Mouse (Mus musculus) forebrain, embryonic 14.5 days (tissue): ENCODE data around the gene Gsc2. TPM values are rescaled to one million over a fixed set of nuclear protein-coding genes. Genes with fewer than 3 reads are reported as not detected.

Source experiments
- ATAC-seq: fragments of 200-750 bp; cut with Nextera tagmentation; 2 replicates; pipeline ENCODE4 v1.8.0; 2017; ENCODE audit warnings: mild to moderate bottlenecking, moderate library complexity
- DNase-seq: peaks from one replicate; pipeline ENCODE4 v3.0.0-alpha.2; 2015; ENCODE audit warnings: low spot score
- H3K27ac ChIP-seq: fragments of 300-500 bp; sonication (generic); 2 replicates; pipeline ENCODE4 v1.5.1; 2014; ENCODE audit warnings: low read depth, mild to moderate bottlenecking, control low read depth, low read length, moderate library complexity
- H3K27me3 ChIP-seq: fragments of 300-500 bp; sonication (generic); replicated peaks from 2 replicates; pipeline ENCODE4 v1.6.1; 2014; ENCODE audit warnings: low read length, control low read depth, mixed read lengths; ENCODE audit not compliant: control insufficient read depth, insufficient read depth
- H3K36me3 ChIP-seq: fragments of 300-500 bp; sonication (generic); 2 replicates; pipeline ENCODE4 v1.6.1; 2014; ENCODE audit warnings: low read length, control low read depth; ENCODE audit not compliant: control insufficient read depth, insufficient read depth
- H3K4me1 ChIP-seq: fragments of 300-500 bp; sonication (generic); 2 replicates; pipeline ENCODE4 v1.6.1; 2014; ENCODE audit warnings: antibody characterized with exemption, low read length, control low read depth; ENCODE audit not compliant: control insufficient read depth, insufficient read depth
- H3K4me2 ChIP-seq: fragments of 300-500 bp; sonication (generic); 2 replicates; pipeline ENCODE4 v1.6.1; 2014; ENCODE audit warnings: mild to moderate bottlenecking, control low read depth, low read length
- H3K4me3 ChIP-seq: fragments of 300-500 bp; sonication (generic); 2 replicates; pipeline ENCODE4 v1.5.1; 2014; ENCODE audit warnings: low read depth, low read length, control low read depth
- H3K9ac ChIP-seq: fragments of 300-500 bp; sonication (generic); 2 replicates; pipeline ENCODE4 v1.6.1; 2014; ENCODE audit warnings: mild to moderate bottlenecking, low read length, control low read depth, moderate library complexity
- H3K9me3 ChIP-seq: fragments of 300-500 bp; sonication (generic); replicated peaks from 2 replicates; pipeline ENCODE4 v1.6.1; 2016; ENCODE audit warnings: low read length, control low read depth, mixed read lengths; ENCODE audit not compliant: control insufficient read depth
- WGBS: fragments of 180-500 bp; shearing (Covaris S2); extraction: QIAGEN DNeasy Blood & Tissue Kit; methylation state at CpG from one replicate; pipeline ENCODE4 v1.1.7; 2014; 5-methylcytosine and 5-hydroxymethylcytosine counted together
- polyA plus RNA-seq: library from polyadenylated mRNA; unstranded; fragments of >200 nt; fragmentation: Nextera tagmentation; extraction: Ambion mirVana; gene quantifications from 2 replicates; pipeline ENCODE4 v1.2.1, GENCODE M21; 2014

The Gsc2 gene
- polyA plus RNA-seq, 1 experiment from 2014 or later, result not detected

- no peaks in the 10 kb centered on the region for H3K4me1 ChIP-seq
- DNase-seq, result no peak
- no peak within 1 kb of the TSS for H3K4me3 ChIP-seq
- H3K36me3 ChIP-seq, result peaks cover 53% of the 10 kb centered on the region
- no peak within 1 kb of the TSS for H3K27ac ChIP-seq
- no peak within 1 kb of the TSS for H3K4me2 ChIP-seq
- no peaks in the 10 kb centered on the region for H3K27me3 ChIP-seq
- no peak within 1 kb of the TSS for H3K9ac ChIP-seq
- H3K9me3 ChIP-seq, result no peaks in the 10 kb centered on the region
- 94% methylated on average over 14 of the region's 14 CpGs for WGBS
- no peak for ATAC-seq
Observed at GRCm38 (mm10) chr16:17898462-17898861, 16.4 kb downstream of the Gsc2 start, which contains the start of the genes Dgcr2 and Tssk2. Dgcr2 (minus strand) TSS chr16:17898562. Tssk2 (plus strand) TSS chr16:17898637.

DNA sequence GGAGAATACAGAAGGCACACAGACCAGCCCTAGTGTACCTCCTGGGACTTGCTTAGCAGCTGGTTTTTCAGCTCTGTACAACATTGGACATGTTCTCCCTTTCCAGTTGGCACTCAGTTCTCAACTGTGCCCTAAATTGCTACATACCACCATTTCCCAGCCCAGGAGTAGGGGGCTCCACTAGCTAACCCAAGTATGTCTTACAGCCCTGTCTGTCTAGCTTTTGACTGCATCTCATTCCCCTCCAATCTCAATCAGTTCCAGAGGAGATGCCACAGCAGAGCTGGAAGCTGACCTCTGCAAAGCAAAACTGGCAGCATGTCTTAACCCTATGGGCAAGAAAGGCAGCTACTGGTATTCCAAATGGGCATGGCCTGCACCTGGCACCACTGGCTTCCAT, 18.8 kb downstream of the Gsc2 start:
- DNase-seq (no peak), ATAC-seq (no peak)
- Histone ChIP-seq H3K27me3 (no peaks in the 10 kb centered on the region), H3K4me2 (no peak overlapping the region), H3K4me3 (no peak overlapping the region), H3K9ac (no peak overlapping the region), H3K36me3 (peaks cover 29% of the 10 kb centered on the region), H3K9me3 (no peaks in the 10 kb centered on the region), H3K4me1 (peaks cover 3% of the 10 kb centered on the region; the same call in 1 of the 2 replicates), H3K27ac (no peak overlapping the region)

DNA sequence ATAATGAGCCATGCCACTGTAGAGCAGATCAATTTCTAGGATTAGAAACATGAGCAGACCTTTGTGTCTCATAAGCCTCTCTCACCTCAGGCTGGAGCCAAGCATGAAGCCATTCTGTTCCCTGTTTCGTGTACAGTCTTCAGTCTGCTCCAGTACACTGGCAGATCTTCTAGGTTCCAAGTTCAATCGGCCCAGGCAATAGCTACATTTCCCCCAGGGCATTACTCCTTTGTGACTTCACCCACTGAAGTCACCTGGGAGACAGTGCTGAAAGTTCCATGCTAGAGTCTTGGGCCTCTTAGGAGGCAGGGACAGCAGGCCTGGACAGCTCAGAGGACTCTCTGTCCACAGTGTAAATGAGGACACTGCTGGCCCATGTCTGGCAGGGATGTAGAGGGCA, 20.9 kb downstream of the Gsc2 start, which contains the start of gene Tssk1:
Tssk1 (plus strand) TSS at position 301 of the 400 bp plus-strand sequence.
- DNase-seq, result no peak
- 90% methylated on average over 2 of the region's 2 CpGs for WGBS
- H3K9me3 ChIP-seq, result no peaks in the 10 kb centered on the region

GRCm38 (mm10) chr16:17892606-17893005, 22.3 kb downstream of the Gsc2 start:
- DNase-seq (no peak), ATAC-seq (no peak)
- Histone ChIP-seq H3K4me2 (no peak overlapping the region), H3K4me1 (peaks cover 14% of the 10 kb centered on the region), H3K36me3 (0 out of 2 replicates have a peak, but pooled peaks cover 3% of the 10 kb centered on the region), H3K27me3 (no peaks in the 10 kb centered on the region), H3K4me3 (no peak overlapping the region), H3K9ac (no peak overlapping the region), H3K27ac (no peak overlapping the region), H3K9me3 (no peaks in the 10 kb centered on the region)
- WGBS, result 58% methylated on average over 3 of the region's 3 CpGs

More for the DNA sequence above, 20.9 kb downstream of the Gsc2 start, which contains the start of gene Tssk1:
- H3K9ac ChIP-seq, result no peak within 1 kb of the TSS
- H3K27me3 ChIP-seq, result no peaks in the 10 kb centered on the region
- H3K4me3 ChIP-seq, result no peak within 1 kb of the TSS
- H3K4me1 ChIP-seq, result peaks cover 14% of the 10 kb centered on the region
- peaks cover 9% of the 10 kb centered on the region for H3K36me3 ChIP-seq
- no peak for ATAC-seq
- H3K4me2 ChIP-seq, result no peak within 1 kb of the TSS
- no peak within 1 kb of the TSS for H3K27ac ChIP-seq

DNA sequence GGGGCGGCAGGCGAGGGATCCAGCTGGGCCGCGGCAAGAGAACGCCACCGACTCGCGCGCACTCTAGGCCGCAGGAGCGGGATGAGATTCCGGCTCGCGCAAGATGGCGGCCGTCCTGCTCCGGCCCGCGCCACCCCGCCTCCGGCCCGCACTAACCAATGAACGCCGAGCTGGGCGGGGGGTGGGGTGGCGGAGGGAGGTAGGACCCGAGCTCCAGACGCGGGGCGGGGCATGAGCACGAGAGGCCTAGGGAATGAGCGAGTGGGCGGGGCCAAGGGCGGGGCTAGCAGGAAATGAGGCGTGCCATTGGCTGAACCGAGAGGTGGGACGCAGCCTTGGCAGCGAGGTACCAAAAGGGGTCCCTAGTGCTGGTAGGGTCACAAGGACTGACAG, 23.3 kb downstream of the Gsc2 start, which contains the start of gene Gm20518:
Gm20518 (minus strand) TSS at position 105 of the 393 bp plus-strand sequence.
- H3K9me3 ChIP-seq, result no peaks in the 10 kb centered on the region
- under 1% methylated on average over 30 of the region's 38 CpGs for WGBS

GRCm38 (mm10) chr16:17890917-17891566, 23.8 kb downstream of the Gsc2 start:
- ATAC-seq (peak; percentile 64), DNase-seq (peak; percentile 71)
- no peaks in the 10 kb centered on the region for H3K9me3 ChIP-seq
- peak overlapping the region; percentile 99 for H3K9ac ChIP-seq
- under 1% methylated on average over 43 of the region's 44 CpGs for WGBS
- no peaks in the 10 kb centered on the region for H3K27me3 ChIP-seq
- H3K27ac ChIP-seq, result peak overlapping the region; percentile 94
- 0 out of 2 replicates have a peak, but pooled peaks cover under 1% of the 10 kb centered on the region for H3K36me3 ChIP-seq
- H3K4me3 ChIP-seq, result peak overlapping the region; percentile 97
- H3K4me2 ChIP-seq, result peak overlapping the region; percentile 95
- H3K4me1 ChIP-seq, result peaks cover 16% of the 10 kb centered on the region

More for the DNA sequence above, 23.3 kb downstream of the Gsc2 start, which contains the start of gene Gm20518:
- Histone ChIP-seq H3K27me3 (no peaks in the 10 kb centered on the region), H3K4me3 (peak within 1 kb of the TSS; percentile 97), H3K4me1 (peaks cover 16% of the 10 kb centered on the region), H3K4me2 (peak within 1 kb of the TSS; percentile 95), H3K9ac (peak within 1 kb of the TSS; percentile 99), H3K36me3 (no peaks in the 10 kb centered on the region), H3K27ac (peak within 1 kb of the TSS; percentile 94)
- peak; percentile 97 for ATAC-seq
- DNase-seq, result peak; percentile 99

DNA sequence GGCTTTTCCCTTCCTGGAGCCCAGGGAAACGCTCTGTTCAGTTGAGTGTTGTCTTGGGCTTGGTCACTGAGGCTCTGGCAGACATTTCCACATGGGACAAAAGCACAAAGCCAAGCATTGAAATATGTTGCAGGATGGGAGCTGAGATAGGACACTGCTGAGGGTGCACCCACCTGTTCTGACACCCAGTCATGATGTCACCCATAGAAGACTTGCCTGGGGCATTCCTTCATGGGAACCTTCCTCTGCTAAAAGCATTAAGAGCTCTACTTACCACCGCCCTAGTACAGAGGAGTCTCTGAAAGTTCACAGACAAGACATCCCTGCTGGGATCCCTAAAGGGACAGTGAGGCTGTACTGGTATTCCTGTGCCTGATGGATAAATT, 24.5 kb downstream of the Gsc2 start:
- ATAC-seq, result no peak
- H3K27ac ChIP-seq, result peak overlapping the region; percentile 94; the same call in 1 of the 2 replicates
- peak overlapping the region; percentile 97 for H3K4me3 ChIP-seq
- H3K36me3 ChIP-seq, result 0 out of 2 replicates have a peak, but pooled peaks cover 6% of the 10 kb centered on the region
- no peak for DNase-seq
- peak overlapping the region; percentile 99 for H3K9ac ChIP-seq
- no peaks in the 10 kb centered on the region for H3K9me3 ChIP-seq
- no peaks in the 10 kb centered on the region for H3K27me3 ChIP-seq
- WGBS, result 42% methylated on average over 2 of the region's 2 CpGs
- H3K4me1 ChIP-seq, result peaks cover 16% of the 10 kb centered on the region
- peak overlapping the region; percentile 95 for H3K4me2 ChIP-seq

- peak overlapping the region; percentile 97 for H3K4me3 ChIP-seq
- H3K36me3 ChIP-seq, result 0 out of 2 replicates have a peak, but pooled peaks cover 6% of the 10 kb centered on the region
- H3K4me1 ChIP-seq, result peaks cover 16% of the 10 kb centered on the region
- H3K4me2 ChIP-seq, result peak overlapping the region; percentile 95
- no peaks in the 10 kb centered on the region for H3K9me3 ChIP-seq
- ATAC-seq, result no peak
- DNase-seq, result no peak
- WGBS, result 84% methylated on average over 6 of the region's 6 CpGs
- H3K27ac ChIP-seq, result no peak overlapping the region
- H3K9ac ChIP-seq, result peak overlapping the region; percentile 99
- no peaks in the 10 kb centered on the region for H3K27me3 ChIP-seq
Observed at GRCm38 (mm10) chr16:17889689-17890341, 25.0 kb downstream of the Gsc2 start.
